Comparison of ENCODE assay signal across 18 mouse cellular contexts in the genomic region with DNA sequence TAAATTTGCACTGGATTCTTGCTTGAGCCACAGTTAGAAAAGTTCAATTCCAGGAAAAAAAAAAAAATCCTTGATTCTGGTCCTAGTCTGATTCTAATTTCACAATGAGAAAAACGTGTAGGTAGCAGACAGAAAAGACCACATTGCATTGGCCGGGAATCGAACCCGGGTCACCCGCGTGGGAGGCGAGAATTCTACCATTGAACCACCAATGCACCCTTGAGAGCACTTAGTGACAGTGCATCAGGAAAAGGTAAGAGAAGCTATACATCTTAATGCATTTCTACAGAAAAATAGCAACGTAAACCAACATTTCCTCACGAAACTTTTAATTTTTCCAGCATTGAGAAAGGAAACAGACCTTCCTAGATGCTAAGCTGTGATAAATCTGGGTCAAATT. TPM values are rescaled to one million over a fixed set of nuclear protein-coding genes. Genes with fewer than 3 reads are reported as not detected.
DNase-seq lines count a peak whose midpoint lies in the region; ATAC-seq lines count a peak whose summit lies in the region.
"Had no signal": no experiment of that assay in that cellular context is flagged by ENCODE, and none has a peak within 500 bp of the region (broad histone marks: within the 10 kb centered on the region; RNA-seq: fewer than 3 reads in every experiment).

No protein-coding gene starts in this region.

- no peak for ATAC-seq in heart, embryonic 11.5 days (replicated peaks; ENCODE audit: insufficient number of reproducible peaks, low FRiP score, low TSS enrichment)
- ATAC-seq in embryonic facial prominence, embryonic 11.5 days (replicated peaks; ENCODE audit: insufficient number of reproducible peaks, low FRiP score, low TSS enrichment, low read depth), result no peak
- ATAC-seq: Patski had no signal

- 12% methylated on average over 9 of the region's 9 CpGs for WGBS in heart, embryonic 11.5 days (ENCODE audit: insufficient replicate concordance)
- WGBS in embryonic facial prominence, embryonic 11.5 days, result 18% methylated on average over 9 of the region's 9 CpGs

- H3K4me3 ChIP-seq in heart, embryonic 11.5 days (ENCODE audit: low read depth, low read length), result no peak overlapping the region
- H3K4me3 ChIP-seq in embryonic facial prominence, embryonic 11.5 days (ENCODE audit: low read depth, low read length), result no peak overlapping the region
- H3K4me3 ChIP-seq: liver, embryonic 15.5 days had no signal

- no peaks in the 10 kb centered on the region for H3K36me3 ChIP-seq in heart, embryonic 11.5 days (ENCODE audit: control insufficient read depth, insufficient read depth, low read length)
- H3K36me3 ChIP-seq in embryonic facial prominence, embryonic 11.5 days (replicated peaks; ENCODE audit: control insufficient read depth, insufficient read depth, low read depth, low read length), result no peaks in the 10 kb centered on the region
- H3K36me3 ChIP-seq: liver, embryonic 15.5 days had no signal

- 0 out of 2 replicates have a peak, but pooled peaks cover 5% of the 10 kb centered on the region for H3K4me1 ChIP-seq in heart, embryonic 11.5 days (ENCODE audit: control insufficient read depth, insufficient read depth, low read length)
- H3K4me1 ChIP-seq in embryonic facial prominence, embryonic 11.5 days (ENCODE audit: control insufficient read depth, insufficient read depth, low read length), result no peaks in the 10 kb centered on the region

- DNase-seq in heart, adult 11 months, result peak; percentile 17
- DNase-seq in thymus, postnatal 14 days, result peak; percentile 18
- DNase-seq in thymus, postnatal 36 days, result no peak
- peak; percentile 66 for DNase-seq in embryonic facial prominence, embryonic 11.5 days (ENCODE audit: low spot score)
- peak; percentile 67 for DNase-seq in thymus, postnatal 4 days
- DNase-seq in cerebellum, postnatal 14 days, result no peak
- no peak for DNase-seq in spleen, adult 12 weeks (ENCODE audit: low spot score)
- DNase-seq: adrenal gland, adult 8-10 months; cerebellum, postnatal 25 days; heart, adult 18-20 months; heart, postnatal 4 days; kidney, adult 11 months had no signal

- no peak overlapping the region for H3K9ac ChIP-seq in heart, embryonic 11.5 days (ENCODE audit: low read depth, low read length)
- no peak overlapping the region for H3K9ac ChIP-seq in embryonic facial prominence, embryonic 11.5 days (replicated peaks; ENCODE audit: low read length)
- H3K9ac ChIP-seq: liver, embryonic 15.5 days had no signal

- H3K27me3 ChIP-seq in heart, embryonic 11.5 days (ENCODE audit: control insufficient read depth, insufficient read depth, low read length), result peaks cover 4% of the 10 kb centered on the region; the same call in 1 of the 2 replicates
- no peaks in the 10 kb centered on the region for H3K27me3 ChIP-seq in embryonic facial prominence, embryonic 11.5 days (ENCODE audit: control insufficient read depth, insufficient read depth, low read length)
- H3K27me3 ChIP-seq: Patski had no signal

- no peaks in the 10 kb centered on the region for H3K9me3 ChIP-seq in heart, embryonic 11.5 days (replicated peaks; ENCODE audit: control insufficient read depth, low read length)
- H3K9me3 ChIP-seq in embryonic facial prominence, embryonic 11.5 days (replicated peaks; ENCODE audit: control insufficient read depth, low read length), result no peaks in the 10 kb centered on the region
- H3K9me3 ChIP-seq: liver, embryonic 15.5 days had no signal

- no peak overlapping the region for H3K27ac ChIP-seq in heart, embryonic 11.5 days (ENCODE audit: low read depth, low read length)
- H3K27ac ChIP-seq in embryonic facial prominence, embryonic 11.5 days (replicated peaks; ENCODE audit: low read depth, low read length), result no peak overlapping the region
- H3K27ac ChIP-seq: liver, embryonic 15.5 days; macrophage; stomach, postnatal 0 days had no signal

- no peak overlapping the region for H3K4me2 ChIP-seq in heart, embryonic 11.5 days
- no peak overlapping the region for H3K4me2 ChIP-seq in embryonic facial prominence, embryonic 11.5 days (ENCODE audit: low read depth, low read length)
- H3K4me2 ChIP-seq: liver, embryonic 15.5 days had no signal

RNA-seq across cellular contexts. Expression of a gene that starts 28.2 kb away (rescaled TPM):
- polyA plus RNA-seq in heart, embryonic 11.5 days (2014; fragmentation: Nextera tagmentation; extraction: Ambion mirVana), result 0.43 TPM in 1 of 2 replicates, not detected in the other
- polyA plus RNA-seq in embryonic facial prominence, embryonic 11.5 days (2014; fragmentation: Nextera tagmentation; extraction: Ambion mirVana), result not detected in 2 replicates
- polyA plus RNA-seq: C2C12; liver, embryonic 15.5 days; macrophage; Patski had no signal

Comparison
In these comparisons a context has a peak if more than half of its experiments do, and no peak if none do; other contexts are left out.
1. DNase-seq: peak in heart, adult 11 months (single experiment), thymus, postnatal 14 days (single experiment), embryonic facial prominence, embryonic 11.5 days (single experiment) and thymus, postnatal 4 days (single experiment); none in thymus, postnatal 36 days (0 of 2), cerebellum, postnatal 14 days (0 of 2) and spleen, adult 12 weeks (single experiment).